Mouse (Mus musculus) heart, embryonic 16.5 days (tissue): ENCODE results near the gene Syne3. TPM values are rescaled to one million over a fixed set of nuclear protein-coding genes. Genes with fewer than 3 reads are reported as not detected.

Experiments
- ATAC-seq: fragments of 200-750 bp; cut with Nextera tagmentation; replicated peaks from 2 replicates; pipeline ENCODE4 v1.8.0; 2017; ENCODE audit warnings: moderate number of reproducible peaks; ENCODE audit not compliant: insufficient read depth, low FRiP score; ENCODE audit errors: extremely low read depth
- H3K27ac ChIP-seq: fragments of 300-500 bp; sonication (generic); 2 replicates; pipeline ENCODE4 v1.5.1; 2014; ENCODE audit warnings: mild to moderate bottlenecking, low read length, control low read depth, moderate library complexity
- H3K27me3 ChIP-seq: fragments of 300-500 bp; sonication (generic); 2 replicates; pipeline ENCODE4 v1.6.1; 2014; ENCODE audit warnings: low read length, mixed read lengths; ENCODE audit not compliant: control insufficient read depth, insufficient read depth
- H3K36me3 ChIP-seq: fragments of 300-500 bp; sonication (generic); 2 replicates; pipeline ENCODE4 v1.6.1; 2014; ENCODE audit not compliant: control insufficient read depth, insufficient read depth
- H3K4me1 ChIP-seq: fragments of 300-500 bp; sonication (generic); 2 replicates; pipeline ENCODE4 v1.6.1; 2014; ENCODE audit warnings: low read length, mixed read lengths; ENCODE audit not compliant: control insufficient read depth, insufficient read depth
- H3K4me2 ChIP-seq: fragments of 300-500 bp; sonication (generic); 2 replicates; pipeline ENCODE4 v1.6.1; 2014; ENCODE audit warnings: low read depth, mild to moderate bottlenecking, control low read depth, low read length
- H3K4me3 ChIP-seq: fragments of 300-500 bp; sonication (generic); 2 replicates; pipeline ENCODE4 v1.5.1; 2014; ENCODE audit warnings: mild to moderate bottlenecking, control low read depth, low read length
- H3K9ac ChIP-seq: fragments of 300-500 bp; sonication (generic); 2 replicates; pipeline ENCODE4 v1.6.1; 2014; ENCODE audit warnings: low read length, control low read depth
- H3K9me3 ChIP-seq: fragments of 300-500 bp; sonication (generic); replicated peaks from 2 replicates; pipeline ENCODE4 v1.6.1; 2016; ENCODE audit warnings: low read length; ENCODE audit not compliant: control insufficient read depth
- WGBS: fragments of 180-500 bp; shearing (Covaris S2); extraction: QIAGEN DNeasy Blood & Tissue Kit; methylation state at CpG from one replicate; pipeline ENCODE4 v1.1.7; 2014; 5-methylcytosine and 5-hydroxymethylcytosine counted together
- polyA plus RNA-seq: library from polyadenylated mRNA; unstranded; fragments of >200 nt; fragmentation: Nextera tagmentation; extraction: Ambion mirVana; gene quantifications from 2 replicates; pipeline ENCODE4 v1.2.1, GENCODE M21; 2015

Gene Syne3
- polyA plus RNA-seq = 1.9 and 2.0 TPM in 2 replicates

DNA sequence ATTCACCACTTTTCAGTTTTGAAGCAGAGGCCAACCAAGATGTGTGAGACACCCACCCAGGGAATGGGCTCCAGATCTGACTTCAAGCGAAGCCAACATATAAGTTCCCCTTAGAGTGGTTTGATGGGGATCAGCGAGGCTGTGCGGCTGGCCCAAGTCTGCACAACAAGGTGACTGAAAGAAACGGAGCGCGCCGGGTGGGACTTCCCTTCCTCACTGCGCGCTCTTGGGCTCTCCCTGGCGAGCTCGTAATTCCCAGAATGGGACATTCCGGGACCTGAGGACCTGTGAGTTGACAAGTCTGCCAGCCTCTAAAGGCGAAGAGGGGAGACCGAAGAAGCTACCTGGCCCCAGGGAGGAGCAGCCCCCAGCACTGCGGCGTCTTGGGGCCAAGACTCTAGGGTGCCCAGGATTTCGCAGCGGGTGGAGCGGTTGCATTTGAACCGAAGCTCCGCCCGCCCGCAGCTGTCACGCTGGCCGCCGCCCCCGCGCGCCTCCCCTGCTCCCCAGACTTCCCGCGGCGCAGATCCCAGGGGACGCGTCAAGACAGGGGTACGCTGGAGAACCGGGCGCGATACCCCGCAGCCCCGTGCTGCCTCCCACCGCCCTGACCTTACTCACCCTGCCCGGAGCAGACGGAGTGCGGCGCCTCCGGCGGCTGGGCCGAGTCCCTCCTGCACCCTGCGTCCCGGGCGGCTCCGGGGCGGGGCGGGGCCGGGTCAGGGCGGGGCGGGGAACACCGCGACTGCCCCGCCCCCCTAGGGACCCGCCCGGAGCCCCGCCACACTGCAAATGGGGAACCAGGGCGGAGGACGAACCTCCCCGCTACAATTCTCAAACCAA lies at the start of gene Syne3:
Gene Syne3, minus strand, starts transcription at position 440 of the 843 bp plus-strand sequence.
- H3K27ac ChIP-seq = peak within 1 kb of the TSS; percentile 64
- peaks cover 17% of the 10 kb centered on the region for H3K4me1 ChIP-seq
- H3K4me3 ChIP-seq = peak within 1 kb of the TSS; percentile 77
- H3K9me3 ChIP-seq = no peaks in the 10 kb centered on the region
- H3K36me3 ChIP-seq = no peaks in the 10 kb centered on the region
- ATAC-seq = peak; percentile 82
- WGBS = under 1% methylated on average over 65 of the region's 66 CpGs
- H3K9ac ChIP-seq = peak within 1 kb of the TSS; percentile 76
- H3K4me2 ChIP-seq = peak within 1 kb of the TSS; percentile 84
- H3K27me3 ChIP-seq = peaks cover 10% of the 10 kb centered on the region

GRCm38 (mm10) chr12:105055308-105055707 lies 45.7 kb upstream of the Syne3 start:
- no peak overlapping the region for H3K9ac ChIP-seq
- 77% methylated on average over 6 of the region's 6 CpGs for WGBS
- H3K27me3 ChIP-seq = no peaks in the 10 kb centered on the region; the same call in 1 of the 2 replicates
- no peaks in the 10 kb centered on the region for H3K9me3 ChIP-seq
- H3K4me1 ChIP-seq = no peaks in the 10 kb centered on the region
- H3K4me3 ChIP-seq = no peak overlapping the region
- no peak overlapping the region for H3K27ac ChIP-seq
- no peak; the same call in 1 of the 2 replicates for ATAC-seq
- no peak overlapping the region for H3K4me2 ChIP-seq
- no peaks in the 10 kb centered on the region for H3K36me3 ChIP-seq

DNA sequence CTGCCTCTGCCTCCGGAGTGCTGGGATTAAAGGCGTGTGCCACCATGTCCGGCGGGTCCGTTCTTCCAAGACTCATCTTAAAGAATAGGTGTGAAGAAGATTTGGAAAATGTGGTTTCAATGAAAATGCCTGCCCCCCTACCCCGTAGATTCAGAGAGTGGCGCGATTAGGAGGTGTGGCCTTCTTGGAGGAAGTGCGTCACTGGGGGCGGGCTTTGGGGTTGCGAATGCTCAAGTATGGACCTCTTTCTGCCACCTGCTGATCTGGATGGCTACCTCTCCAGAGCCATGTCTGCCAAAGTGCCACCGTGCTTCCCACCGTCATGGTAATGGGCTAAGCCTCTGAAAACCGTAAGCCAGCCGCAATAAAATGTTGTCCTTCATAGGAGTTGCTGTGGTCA lies 44.4 kb upstream of the Syne3 start:
- Histone ChIP-seq H3K27me3 (no peaks in the 10 kb centered on the region; the same call in 1 of the 2 replicates), H3K4me2 (no peak overlapping the region), H3K36me3 (no peaks in the 10 kb centered on the region), H3K9me3 (no peaks in the 10 kb centered on the region), H3K9ac (no peak overlapping the region), H3K4me3 (no peak overlapping the region), H3K27ac (no peak overlapping the region), H3K4me1 (no peaks in the 10 kb centered on the region)
- ATAC-seq = no peak
- 91% methylated on average over 15 of the region's 15 CpGs for WGBS

DNA sequence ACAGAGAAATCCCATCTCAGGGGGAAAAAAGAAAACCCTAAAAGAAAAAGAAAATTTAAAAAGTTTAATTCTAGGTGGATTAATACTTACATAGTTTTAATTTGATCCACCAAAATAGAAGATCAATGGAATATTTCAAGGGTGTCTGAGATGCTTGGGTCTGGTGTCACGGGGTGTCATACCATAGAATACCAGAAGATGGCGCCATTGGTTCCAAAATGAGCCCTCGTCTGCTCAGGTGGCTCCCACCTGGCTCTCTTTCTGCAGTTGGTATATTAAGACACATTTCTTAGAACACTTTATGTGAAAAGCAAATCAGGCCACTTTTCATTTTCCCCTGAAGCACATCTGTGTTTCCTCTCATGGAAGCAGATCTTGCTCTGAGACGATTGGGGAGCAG lies 41.3 kb upstream of the Syne3 start:
- no peak overlapping the region for H3K4me3 ChIP-seq
- H3K27ac ChIP-seq = no peak overlapping the region
- no peak overlapping the region for H3K4me2 ChIP-seq
- ATAC-seq = no peak
- no peaks in the 10 kb centered on the region; the same call in 1 of the 2 replicates for H3K27me3 ChIP-seq
- H3K9ac ChIP-seq = no peak overlapping the region
- no peaks in the 10 kb centered on the region for H3K9me3 ChIP-seq
- WGBS = 13% methylated on average over 4 of the region's 4 CpGs
- no peaks in the 10 kb centered on the region for H3K4me1 ChIP-seq
- H3K36me3 ChIP-seq = no peaks in the 10 kb centered on the region

GRCm38 (mm10) chr12:105049813-105050212 lies 40.2 kb upstream of the Syne3 start:
- Histone ChIP-seq H3K9ac (no peak overlapping the region), H3K4me2 (no peak overlapping the region), H3K27ac (no peak overlapping the region), H3K4me1 (no peaks in the 10 kb centered on the region), H3K27me3 (no peaks in the 10 kb centered on the region), H3K36me3 (no peaks in the 10 kb centered on the region), H3K4me3 (no peak overlapping the region), H3K9me3 (no peaks in the 10 kb centered on the region)
- no peak for ATAC-seq
- 76% methylated on average over 12 of the region's 12 CpGs for WGBS

DNA sequence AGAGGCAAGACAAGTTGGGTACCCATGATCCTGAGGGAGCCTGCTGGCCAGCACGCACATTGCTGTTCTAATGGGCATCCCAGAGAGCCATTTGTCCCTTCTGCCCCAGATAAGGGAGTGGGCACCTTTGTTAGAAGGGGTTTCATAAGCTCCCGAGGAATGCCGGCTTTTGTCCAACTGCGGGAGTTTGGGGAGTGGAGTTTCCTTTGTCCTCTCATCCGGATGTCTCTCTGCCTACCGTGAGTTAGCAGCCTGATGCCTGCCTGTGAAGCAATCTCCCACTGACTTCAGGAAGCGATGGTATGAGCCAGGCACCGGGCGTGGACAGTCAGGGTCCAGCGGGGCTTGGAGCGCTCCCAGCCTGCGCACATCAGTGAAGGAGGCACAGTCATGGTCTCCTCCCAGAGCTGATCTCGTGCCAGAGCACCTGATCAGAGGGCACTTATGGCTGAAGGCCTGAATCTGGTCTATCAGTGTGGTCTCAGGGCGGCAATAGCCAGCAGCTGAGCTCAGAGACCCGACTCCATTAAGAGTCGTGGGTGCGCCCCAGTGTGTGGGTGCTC lies 38.8 kb upstream of the Syne3 start:
- H3K27ac ChIP-seq = no peak overlapping the region
- 0 out of 2 replicates have a peak, but pooled peaks cover 4% of the 10 kb centered on the region for H3K36me3 ChIP-seq
- H3K9me3 ChIP-seq = no peaks in the 10 kb centered on the region
- ATAC-seq = no peak
- H3K4me2 ChIP-seq = no peak overlapping the region
- H3K4me3 ChIP-seq = no peak overlapping the region
- no peak overlapping the region for H3K9ac ChIP-seq
- no peaks in the 10 kb centered on the region for H3K27me3 ChIP-seq
- 68% methylated on average over 17 of the region's 17 CpGs for WGBS
- H3K4me1 ChIP-seq = no peaks in the 10 kb centered on the region

GRCm38 (mm10) chr12:105044775-105045174 lies 35.2 kb upstream of the Syne3 start:
- Histone ChIP-seq H3K9me3 (no peaks in the 10 kb centered on the region), H3K4me3 (no peak overlapping the region), H3K27me3 (no peaks in the 10 kb centered on the region), H3K36me3 (peaks cover 29% of the 10 kb centered on the region), H3K27ac (no peak overlapping the region), H3K4me2 (no peak overlapping the region), H3K9ac (no peak overlapping the region), H3K4me1 (0 out of 2 replicates have a peak, but pooled peaks cover 2% of the 10 kb centered on the region)
- 72% methylated on average over 9 of the region's 9 CpGs for WGBS
- no peak for ATAC-seq

DNA sequence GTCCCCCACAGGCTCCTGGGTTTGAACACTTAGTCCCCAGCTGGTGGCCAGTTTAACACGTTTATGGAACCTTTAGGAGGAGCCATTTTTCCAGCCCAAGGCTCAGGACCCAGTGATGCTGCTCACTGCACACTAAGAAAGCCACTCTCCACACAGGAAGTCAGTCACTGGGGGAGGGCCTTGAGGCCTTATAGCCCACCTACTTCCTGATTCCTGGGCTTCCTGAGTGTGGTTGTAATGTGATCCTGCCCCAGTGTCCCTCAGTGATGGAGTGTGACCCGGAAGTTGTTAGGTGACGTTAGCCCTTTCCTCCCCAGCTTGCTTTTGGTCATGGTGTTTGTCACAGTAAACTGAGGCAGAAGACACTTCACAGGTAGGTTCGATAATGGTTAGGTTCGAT lies 33.5 kb upstream of the Syne3 start:
- H3K27me3 ChIP-seq = no peaks in the 10 kb centered on the region
- no peak for ATAC-seq
- no peak overlapping the region for H3K4me2 ChIP-seq
- H3K4me3 ChIP-seq = no peak overlapping the region
- H3K27ac ChIP-seq = no peak overlapping the region
- peaks cover 29% of the 10 kb centered on the region for H3K36me3 ChIP-seq
- H3K9ac ChIP-seq = no peak overlapping the region
- 94% methylated on average over 5 of the region's 5 CpGs for WGBS
- H3K4me1 ChIP-seq = peaks cover 11% of the 10 kb centered on the region
- H3K9me3 ChIP-seq = no peaks in the 10 kb centered on the region

- no peak overlapping the region for H3K27ac ChIP-seq
- peaks cover 11% of the 10 kb centered on the region for H3K4me1 ChIP-seq
- no peak overlapping the region for H3K4me3 ChIP-seq
- WGBS = 88% methylated on average over 7 of the region's 7 CpGs
- H3K36me3 ChIP-seq = peaks cover 29% of the 10 kb centered on the region
- H3K9ac ChIP-seq = no peak overlapping the region
- no peaks in the 10 kb centered on the region for H3K27me3 ChIP-seq
- no peak for ATAC-seq
- H3K9me3 ChIP-seq = no peaks in the 10 kb centered on the region
- H3K4me2 ChIP-seq = no peak overlapping the region
Observed at GRCm38 (mm10) chr12:105040950-105041349, 31.3 kb upstream of the Syne3 start.
